Mouse (Mus musculus) leukemia stem cell, adult 10-12 weeks (primary cell): ENCODE measurements around the gene Etfa. TPM values are rescaled to one million over a fixed set of nuclear protein-coding genes. Genes with fewer than 3 reads are reported as not detected.

Source experiments
- polyA plus RNA-seq: library from polyadenylated mRNA; stranded (reverse); fragments of >175 nt; gene quantifications from 2 replicates; pipeline ENCODE4 v1.2.3, GENCODE M21; 2012; ENCODE audit warnings: low replicate concordance

The Etfa gene
- 14.2 and 31.7 TPM in 2 replicates for polyA plus RNA-seq

GRCm38 (mm10) chr9:55512027-55512543 is at the start of gene Etfa:
Gene Etfa, minus strand, starts transcription at chr9:55512243.

GRCm38 (mm10) chr9:55538377-55538776 is 26.3 kb upstream of the Etfa start, which contains the start of gene Isl2:
Gene Isl2, plus strand, starts transcription at chr9:55538672.

Other genes with a start within 250 kb of the Etfa start
- not detected in 2 replicates for gene Nrg4, start 185.4 kb downstream of the Etfa start, polyA plus RNA-seq
- gene Tmem266, start 185.3 kb downstream of the Etfa start, polyA plus RNA-seq, result not detected in 2 replicates
- gene Isl2, start 26.4 kb upstream of the Etfa start, polyA plus RNA-seq, result not detected in 2 replicates